Mouse (Mus musculus) liver, adult 2 months (tissue): ENCODE measurements around the gene Tnfrsf1b. TPM values are rescaled to one million over a fixed set of nuclear protein-coding genes. Genes with fewer than 3 reads are reported as not detected.
A peak's percentile ranks its signal among the peaks of the same experiment; 100 is the strongest.

ENCODE experiments used
- DNase-seq: peaks from one replicate; pipeline ENCODE4 v3.0.0-alpha.2; 2011; ENCODE audit warnings: low read depth, low spot score; ENCODE audit errors: extremely low read depth
- H3K27ac ChIP-seq: fragments of 200-500 bp; replicated peaks from 2 replicates; pipeline ENCODE4 v1.5.1; 2012; ENCODE audit warnings: low read depth, mild to moderate bottlenecking, control low read depth, inconsistent platforms, low read length; ENCODE audit not compliant: insufficient read depth
- H3K27me3 ChIP-seq: fragments of 200-500 bp; 2 replicates; pipeline ENCODE4 v1.6.1; 2012; ENCODE audit warnings: mild to moderate bottlenecking, moderate library complexity, low read length, inconsistent platforms; ENCODE audit not compliant: control insufficient read depth, insufficient read depth
- H3K36me3 ChIP-seq: fragments of 200-500 bp; 2 replicates; pipeline ENCODE4 v1.6.1; 2012; ENCODE audit warnings: low read length, inconsistent platforms; ENCODE audit not compliant: control insufficient read depth, insufficient read depth
- H3K4me1 ChIP-seq: fragments of 200-500 bp; 2 replicates; pipeline ENCODE4 v1.6.1; 2011; ENCODE audit warnings: low read length; ENCODE audit not compliant: control insufficient read depth, insufficient read depth
- H3K4me3 ChIP-seq: fragments of 200-500 bp; 2 replicates; pipeline ENCODE4 v1.5.1; 2011; ENCODE audit warnings: low read depth, mild to moderate bottlenecking, control low read depth, low read length, moderate library complexity; ENCODE audit not compliant: insufficient read depth
- H3K79me2 ChIP-seq: fragments of 200-500 bp; 2 replicates; pipeline ENCODE4 v1.6.1; 2012; ENCODE audit warnings: inconsistent platforms, mild to moderate bottlenecking, low read length, moderate library complexity; ENCODE audit not compliant: control insufficient read depth, insufficient read depth
- H3K9ac ChIP-seq: fragments of 200-500 bp; 2 replicates; pipeline ENCODE4 v1.6.1; 2012; ENCODE audit warnings: low read depth, mild to moderate bottlenecking, control low read depth, inconsistent platforms, low read length
- CTCF ChIP-seq: fragments of 200-500 bp; IDR thresholded peaks from 2 replicates; pipeline ENCODE4 v1.5.1; 2011; ENCODE audit warnings: low read depth, low read length, control low read depth
- POLR2A ChIP-seq: fragments of 200-500 bp; IDR thresholded peaks from 2 replicates; pipeline ENCODE4 v1.6.1; 2011; ENCODE audit warnings: low read length, control low read depth; ENCODE audit not compliant: insufficient read depth; ENCODE audit errors: extremely low read depth
- WGBS: fragments of 180-500 bp; shearing (Covaris S2); methylation state at CpG from one replicate; pipeline ENCODE4 v1.1.7; 2018; 5-methylcytosine and 5-hydroxymethylcytosine counted together
- polyA plus RNA-seq: library from polyadenylated mRNA; depleted of rRNA; stranded (reverse); fragments of >200 nt; gene quantifications from 2 replicates; pipeline ENCODE4 v1.2.3, GENCODE M21; 2012
- total RNA-seq: library from RNA; depleted of rRNA; stranded (reverse); fragments of >200 nt; gene quantifications from 2 replicates; pipeline ENCODE4 v1.2.3, GENCODE M21; 2014

Tnfrsf1b gene
- total and polyA plus RNA-seq, 2 experiments = 10.8 to 16.8 TPM

DNA sequence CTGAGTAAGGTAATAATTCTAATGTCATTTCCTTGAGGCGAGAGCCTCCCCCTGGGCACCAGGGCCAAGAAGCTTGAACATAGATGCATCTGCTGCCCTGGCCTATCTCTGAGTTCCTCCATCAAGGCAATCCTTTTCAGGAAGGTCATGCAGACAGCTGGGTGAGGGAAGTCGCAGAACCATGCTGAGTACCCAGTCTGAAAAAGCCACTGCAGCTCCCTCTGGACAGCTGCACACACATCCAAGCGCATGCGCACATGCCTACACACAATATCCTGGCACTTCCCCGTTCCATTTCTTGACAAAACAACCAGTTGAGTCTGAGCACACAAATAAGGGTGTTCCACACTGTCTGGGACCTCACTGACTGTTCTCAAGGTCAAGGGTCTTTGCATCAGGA lies 14.9 kb downstream of the Tnfrsf1b start:
- WGBS = 79% methylated on average over 5 of the region's 5 CpGs
- H3K27me3 ChIP-seq = no peaks in the 10 kb centered on the region
- H3K27ac ChIP-seq = no peak overlapping the region
- H3K36me3 ChIP-seq = peaks cover 11% of the 10 kb centered on the region; the same call in 1 of the 2 replicates
- peak; percentile 33 for DNase-seq
- TF ChIP-seq CTCF (no peak), POLR2A (no peak)
- H3K4me3 ChIP-seq = no peak overlapping the region
- H3K9ac ChIP-seq = no peak overlapping the region
- peaks cover 19% of the 10 kb centered on the region for H3K4me1 ChIP-seq
- H3K79me2 ChIP-seq = peaks cover 35% of the 10 kb centered on the region

DNA sequence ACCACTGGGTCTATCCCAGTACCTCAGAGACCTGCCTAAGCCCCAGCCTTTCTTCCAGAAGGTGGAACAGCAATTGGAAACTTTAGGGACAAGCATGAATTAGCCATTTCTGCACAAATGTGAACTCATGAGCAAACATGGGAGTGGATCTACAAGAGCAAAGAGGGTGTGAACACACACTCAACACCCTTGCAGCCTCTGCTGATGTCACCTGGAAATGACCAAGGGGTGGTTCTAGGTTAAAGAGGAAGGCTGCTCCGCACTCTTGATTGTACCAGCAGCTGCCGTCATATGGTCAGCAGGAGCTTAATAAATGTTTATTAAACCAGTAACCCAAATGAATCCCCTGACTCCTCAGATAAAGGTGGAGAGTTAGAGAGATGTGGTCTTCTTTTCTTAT lies 16.0 kb downstream of the Tnfrsf1b start:
- no peak overlapping the region for H3K4me3 ChIP-seq
- H3K27ac ChIP-seq = no peak overlapping the region
- TF ChIP-seq CTCF = no peak
- TF ChIP-seq POLR2A = no peak
- H3K27me3 ChIP-seq = no peaks in the 10 kb centered on the region
- DNase-seq = no peak
- H3K79me2 ChIP-seq = peaks cover 26% of the 10 kb centered on the region
- peaks cover 17% of the 10 kb centered on the region for H3K4me1 ChIP-seq
- peaks cover 13% of the 10 kb centered on the region; the same call in 1 of the 2 replicates for H3K36me3 ChIP-seq
- no peak overlapping the region for H3K9ac ChIP-seq
- 91% methylated on average over 2 of the region's 2 CpGs for WGBS

DNA sequence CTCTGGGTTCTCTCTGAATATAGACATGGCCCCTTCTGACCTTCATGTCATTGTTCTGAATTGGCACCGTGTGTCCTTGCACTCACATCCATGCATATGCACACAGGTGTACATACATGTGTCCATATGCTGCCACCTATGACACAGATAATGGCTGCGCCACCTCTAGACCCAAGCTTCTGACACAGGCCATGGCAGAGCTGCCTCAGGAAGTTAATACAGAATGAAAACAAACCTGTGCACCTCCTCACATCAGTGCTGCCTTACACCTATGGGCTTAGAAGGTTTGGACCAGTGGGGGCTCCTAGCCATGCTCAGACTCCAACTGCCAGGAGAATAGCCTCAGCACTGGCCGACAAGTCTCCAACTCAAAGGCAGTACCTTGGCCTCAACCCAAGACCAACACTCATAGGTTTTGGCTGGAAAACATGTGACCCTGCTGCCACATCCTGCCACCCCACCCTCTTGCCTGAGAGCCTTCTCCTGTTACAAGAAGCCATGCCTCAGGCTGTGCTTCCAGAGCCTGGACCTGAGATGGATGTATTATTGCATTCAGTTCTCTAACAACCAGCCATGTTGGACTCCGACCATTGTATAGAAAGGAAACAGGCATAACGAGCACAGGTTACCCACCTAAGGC lies 17.0 kb downstream of the Tnfrsf1b start:
- DNase-seq = peak; percentile 52
- 71% methylated on average over 5 of the region's 5 CpGs for WGBS
- no peaks in the 10 kb centered on the region for H3K27me3 ChIP-seq
- H3K4me1 ChIP-seq = peaks cover 17% of the 10 kb centered on the region
- H3K79me2 ChIP-seq = peaks cover 20% of the 10 kb centered on the region; the same call in 1 of the 2 replicates
- no peak overlapping the region for H3K9ac ChIP-seq
- no peak for TF ChIP-seq CTCF
- TF ChIP-seq POLR2A = no peak
- no peak overlapping the region for H3K4me3 ChIP-seq
- no peak overlapping the region; the same call in 1 of the 2 replicates for H3K27ac ChIP-seq
- H3K36me3 ChIP-seq = peaks cover 19% of the 10 kb centered on the region; the same call in 1 of the 2 replicates

DNA sequence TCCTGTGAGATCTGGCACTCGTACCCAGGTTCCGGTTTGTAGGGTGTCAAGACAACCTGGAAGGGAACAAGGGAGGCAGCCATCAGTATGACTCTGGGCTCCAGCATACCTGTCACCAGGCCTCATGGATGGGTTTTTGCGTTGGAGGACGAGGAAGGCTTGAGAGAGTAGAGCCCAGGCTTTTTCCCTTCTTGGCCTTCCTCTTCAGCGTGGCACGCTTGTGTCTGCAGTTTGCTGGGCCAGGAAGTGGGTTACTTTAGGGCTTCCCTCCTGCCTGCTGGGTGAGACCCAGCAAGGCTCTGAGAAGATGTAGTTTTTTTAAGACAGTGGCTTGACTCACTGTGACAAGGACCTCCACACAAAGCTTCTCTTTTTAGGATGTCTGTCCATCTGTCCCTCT lies 17.6 kb downstream of the Tnfrsf1b start:
- DNase-seq = no peak
- H3K4me3 ChIP-seq = no peak overlapping the region
- H3K36me3 ChIP-seq = peaks cover 22% of the 10 kb centered on the region; the same call in 1 of the 2 replicates
- no peaks in the 10 kb centered on the region for H3K27me3 ChIP-seq
- peaks cover 20% of the 10 kb centered on the region; the same call in 1 of the 2 replicates for H3K79me2 ChIP-seq
- TF ChIP-seq POLR2A = no peak
- TF ChIP-seq CTCF = no peak
- peaks cover 17% of the 10 kb centered on the region for H3K4me1 ChIP-seq
- H3K9ac ChIP-seq = no peak overlapping the region
- no peak overlapping the region for H3K27ac ChIP-seq
- WGBS = 84% methylated on average over 6 of the region's 6 CpGs

DNA sequence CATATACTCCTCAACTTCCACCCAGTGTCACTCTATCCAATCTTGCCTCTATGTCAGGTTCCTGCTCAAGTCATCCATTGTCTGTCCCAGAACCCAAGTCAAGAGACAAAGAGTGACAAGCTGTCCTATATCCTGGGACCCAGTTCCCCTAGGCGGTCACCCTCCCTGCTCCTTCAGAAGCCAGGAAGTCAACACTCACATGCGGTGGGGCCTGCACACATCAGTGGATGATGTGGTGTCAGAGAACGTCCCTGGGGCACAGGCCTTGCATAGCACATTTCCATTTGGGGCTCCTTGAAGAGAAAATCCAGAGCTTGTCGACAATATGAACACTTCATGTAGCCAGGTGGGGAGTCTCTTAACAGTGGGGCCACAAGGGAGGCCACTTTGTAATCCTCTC lies 22.1 kb downstream of the Tnfrsf1b start:
- H3K27me3 ChIP-seq = no peaks in the 10 kb centered on the region
- H3K79me2 ChIP-seq = 0 out of 2 replicates have a peak, but pooled peaks cover 1% of the 10 kb centered on the region
- no peak overlapping the region for H3K27ac ChIP-seq
- no peak overlapping the region for H3K9ac ChIP-seq
- no peak for TF ChIP-seq CTCF
- no peak for TF ChIP-seq POLR2A
- WGBS = 96% methylated on average over 4 of the region's 4 CpGs
- DNase-seq = no peak
- H3K36me3 ChIP-seq = peaks cover 38% of the 10 kb centered on the region
- peaks cover 25% of the 10 kb centered on the region for H3K4me1 ChIP-seq
- H3K4me3 ChIP-seq = no peak overlapping the region

DNA sequence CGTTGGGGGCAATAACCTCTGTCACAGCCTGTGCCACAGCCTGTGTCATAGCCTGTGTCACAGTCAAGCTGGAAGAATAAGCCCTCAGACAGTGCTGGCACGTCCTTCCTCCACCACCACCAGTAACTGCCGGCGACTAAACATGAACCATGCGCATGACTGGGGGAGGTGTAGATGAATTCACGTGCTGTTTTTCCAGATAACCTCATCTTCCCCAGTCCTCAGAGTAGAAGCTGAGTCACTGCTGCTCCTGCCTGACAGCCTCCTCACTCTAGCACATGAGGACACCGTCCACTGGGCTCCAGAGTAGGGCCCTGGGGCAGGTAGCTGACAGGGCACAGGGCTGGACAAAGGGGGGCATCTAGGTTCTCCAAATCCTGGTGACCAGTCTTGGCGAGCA lies 24.6 kb downstream of the Tnfrsf1b start:
- Histone ChIP-seq H3K79me2 (no peaks in the 10 kb centered on the region; the same call in 1 of the 2 replicates), H3K27ac (peak overlapping the region; percentile 82), H3K36me3 (peaks cover 35% of the 10 kb centered on the region), H3K9ac (peak overlapping the region; percentile 34), H3K4me3 (no peak overlapping the region), H3K4me1 (peaks cover 35% of the 10 kb centered on the region), H3K27me3 (no peaks in the 10 kb centered on the region)
- WGBS = 48% methylated on average over 8 of the region's 8 CpGs
- DNase-seq = peak; percentile 79
- TF ChIP-seq CTCF (no peak), POLR2A (no peak)
